ENCODE assay signal across 8 mouse cellular contexts in the genomic region with DNA sequence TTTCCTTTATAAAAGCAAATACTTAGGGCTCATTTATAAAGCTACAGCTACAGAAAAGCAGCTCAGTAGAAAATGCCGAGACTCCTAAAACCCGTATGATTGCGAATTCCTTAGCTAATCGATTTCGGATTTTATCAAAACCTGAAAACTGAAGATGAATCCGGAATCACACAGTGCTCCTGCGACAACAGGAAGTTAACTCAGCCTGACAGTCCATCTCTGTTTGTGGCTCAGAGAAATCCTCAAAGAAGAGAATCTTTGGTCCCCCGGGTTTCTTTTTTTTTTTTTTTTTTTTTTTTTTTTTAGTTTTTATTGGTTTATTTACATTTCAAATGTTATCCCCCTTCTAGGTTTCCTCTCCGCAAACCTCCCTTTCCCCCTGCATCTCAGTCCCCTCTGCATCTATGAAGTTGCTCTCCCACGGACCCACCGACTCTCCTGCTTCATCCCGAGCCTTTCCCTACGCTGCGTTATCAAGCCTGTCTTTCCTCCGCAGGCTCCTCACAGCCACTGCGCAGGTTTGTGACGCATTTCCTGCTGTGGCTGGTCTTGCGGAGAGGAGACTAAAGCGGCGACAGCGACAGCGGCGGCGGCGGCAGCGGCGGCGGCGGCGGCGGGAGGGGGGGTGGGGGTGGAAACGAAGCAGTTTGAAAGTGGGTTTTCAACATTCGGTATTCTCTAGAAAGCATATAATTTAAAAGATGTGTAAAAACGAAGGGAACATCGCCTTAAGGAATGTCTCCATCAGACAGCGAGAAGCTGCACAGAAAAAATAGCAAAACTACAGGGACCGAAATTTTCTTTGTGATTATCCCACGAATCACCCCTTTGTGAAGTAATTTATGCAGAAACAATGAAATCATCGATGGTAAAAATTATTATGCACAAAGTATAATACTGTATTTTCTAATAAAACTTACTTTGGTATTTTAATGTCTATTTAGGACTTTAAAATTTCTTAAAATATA.
DNase-seq lines count a peak whose midpoint lies in the region; ATAC-seq and TF ChIP-seq lines count a peak whose summit lies in the region.
"Not testable (repeated sequence)": the region's sequence is repeated elsewhere in the genome, so short reads cannot be mapped to it uniquely, and the experiment has no call there.

No protein-coding gene starts in this region.

- WGBS in forebrain, postnatal 0 days, result 19% methylated on average over 39 of the region's 39 CpGs
- WGBS in limb, embryonic 15.5 days, result 13% methylated on average over 39 of the region's 39 CpGs
- WGBS in midbrain, embryonic 14.5 days, result 19% methylated on average over 39 of the region's 39 CpGs
- 9% methylated on average over 39 of the region's 39 CpGs for WGBS in stomach, embryonic 15.5 days

- peak overlapping the region; percentile 29; the same call in 1 of the 2 replicates for H3K27ac ChIP-seq in forebrain, postnatal 0 days (ENCODE audit: low read depth, low read length)
- H3K27ac ChIP-seq in limb, embryonic 15.5 days; stomach, embryonic 15.5 days: not testable (repeated sequence)
- H3K27ac ChIP-seq in midbrain, embryonic 14.5 days (replicated peaks; ENCODE audit: low read depth, low read length), result peak overlapping the region; percentile 64; the same call in 1 of the 2 replicates

- in situ Hi-C loops in Patski (cut with MboI; ENCODE audit: low pct_unique_long_range_greater_than_20kb), result loop anchor here (10.0 to 25.0 kb wide), 2 partner anchors 262 to 1895 kb away; a partner anchor contains a TSS

- H3K4me1 ChIP-seq in forebrain, postnatal 0 days (ENCODE audit: insufficient read depth); limb, embryonic 15.5 days; midbrain, embryonic 14.5 days (ENCODE audit: control insufficient read depth, insufficient read depth, low read length); stomach, embryonic 15.5 days: not testable (repeated sequence)

- CTCF ChIA-PET in Patski (lab: Charles Lee), result not testable (repeated sequence)

- H3K27me3 ChIP-seq in Patski; forebrain, postnatal 0 days (ENCODE audit: insufficient read depth, low read length); limb, embryonic 15.5 days; midbrain, embryonic 14.5 days (ENCODE audit: control insufficient read depth, insufficient read depth, low read length); stomach, embryonic 15.5 days (replicated peaks): not testable (repeated sequence)

- not testable (repeated sequence) for H3K9me3 ChIP-seq in forebrain, postnatal 0 days (ENCODE audit: low read length); limb, embryonic 15.5 days; midbrain, embryonic 14.5 days (ENCODE audit: control insufficient read depth, low read length); stomach, embryonic 15.5 days

- POLR2A ChIA-PET in Patski (lab: Charles Lee), result not testable (repeated sequence)

- H3K9ac ChIP-seq in forebrain, postnatal 0 days, result peak overlapping the region; percentile 35; the same call in 1 of the 2 replicates
- H3K9ac ChIP-seq in limb, embryonic 15.5 days; midbrain, embryonic 14.5 days (replicated peaks; ENCODE audit: low read length); stomach, embryonic 15.5 days: not testable (repeated sequence)

- H3K4me2 ChIP-seq in forebrain, postnatal 0 days (ENCODE audit: low read depth), result 0 out of 2 replicates have a peak overlapping the region, but pooled peaks have one; percentile 17
- peak overlapping the region; percentile 36 for H3K4me2 ChIP-seq in limb, embryonic 15.5 days
- peak overlapping the region; percentile 34 for H3K4me2 ChIP-seq in midbrain, embryonic 14.5 days (ENCODE audit: low read length)
- H3K4me2 ChIP-seq in stomach, embryonic 15.5 days, result peak overlapping the region; percentile 42

- TF ChIP-seq CTCF in Patski (IDR thresholded peaks at IDR 0.05); forebrain, postnatal 0 days (IDR thresholded peaks at IDR 0.05; ENCODE audit: low read depth): not testable (repeated sequence)

- not testable (repeated sequence) for H3K36me3 ChIP-seq in forebrain, postnatal 0 days (ENCODE audit: insufficient read depth); limb, embryonic 15.5 days; midbrain, embryonic 14.5 days (ENCODE audit: control insufficient read depth, insufficient read depth, low read length); stomach, embryonic 15.5 days

- H3K4me3 ChIP-seq in forebrain, postnatal 0 days (ENCODE audit: low read depth, low read length), result peak overlapping the region; percentile 30
- peak overlapping the region; percentile 33 for H3K4me3 ChIP-seq in limb, embryonic 15.5 days
- H3K4me3 ChIP-seq in midbrain, embryonic 14.5 days (replicated peaks; ENCODE audit: low read depth, low read length), result peak overlapping the region; percentile 27
- peak overlapping the region; percentile 33 for H3K4me3 ChIP-seq in stomach, embryonic 15.5 days (replicated peaks)

- DNase-seq in Patski (ENCODE audit: low read depth, low spot score), result not testable (repeated sequence)
- peak; percentile 58 to 74 for DNase-seq in cerebellum, postnatal 10 days
- DNase-seq in forebrain, postnatal 0 days, result peak; percentile 71
- DNase-seq in heart, postnatal 4 days, result peak; percentile 51
- DNase-seq in kidney, postnatal 36 days, result peak; percentile 29 to 52
- DNase-seq in midbrain, embryonic 14.5 days, result peak; percentile 67

- peak; percentile 79 for ATAC-seq in Patski
- ATAC-seq in forebrain, postnatal 0 days, result peak; percentile 99
- not testable (repeated sequence) for ATAC-seq in limb, embryonic 15.5 days (ENCODE audit: insufficient number of reproducible peaks, low FRiP score, low TSS enrichment, low read depth)
- ATAC-seq in midbrain, embryonic 14.5 days (ENCODE audit: low FRiP score, low TSS enrichment), result peak; percentile 93
- peak; percentile 78; the same call in 1 of the 2 replicates for ATAC-seq in stomach, embryonic 15.5 days (ENCODE audit: insufficient read depth, low FRiP score, low read depth)
